Mouse (Mus musculus): Measurements from ENCODE around the gene Olfr1219. TPM values are rescaled to one million over a fixed set of nuclear protein-coding genes. Genes with fewer than 3 reads are reported as not detected.

The Olfr1219 gene
- polyA plus RNA-seq, 1 experiment from 2014 or later, result not detected

Other genes with a start within 250 kb of the Olfr1219 start
- not detected in 2 replicates for gene Olfr1204, start 234.2 kb downstream of the Olfr1219 start, polyA plus RNA-seq (2015; fragmentation: Nextera tagmentation; extraction: Ambion mirVana)
- gene Olfr1206, start 220.3 kb downstream of the Olfr1219 start, polyA plus RNA-seq (2015; fragmentation: Nextera tagmentation; extraction: Ambion mirVana), result not detected in 2 replicates
- gene Olfr1208, start 181.2 kb downstream of the Olfr1219 start, polyA plus RNA-seq (2015; fragmentation: Nextera tagmentation; extraction: Ambion mirVana), result not detected in 2 replicates
- gene Olfr1209, start 168.4 kb downstream of the Olfr1219 start, polyA plus RNA-seq (2015; fragmentation: Nextera tagmentation; extraction: Ambion mirVana), result not detected in 2 replicates
- not detected in 2 replicates for gene Olfr1211, start 145.4 kb downstream of the Olfr1219 start, polyA plus RNA-seq (2015; fragmentation: Nextera tagmentation; extraction: Ambion mirVana)
- gene Olfr1212, start 129.5 kb downstream of the Olfr1219 start, polyA plus RNA-seq (2015; fragmentation: Nextera tagmentation; extraction: Ambion mirVana), result not detected in 2 replicates
- gene Gm13762, start 103.2 kb downstream of the Olfr1219 start, polyA plus RNA-seq (2015; fragmentation: Nextera tagmentation; extraction: Ambion mirVana), result not detected in 2 replicates
- not detected in 2 replicates for gene Olfr1214, start 90.9 kb downstream of the Olfr1219 start, polyA plus RNA-seq (2015; fragmentation: Nextera tagmentation; extraction: Ambion mirVana)
- gene Olfr1215, start 76.5 kb downstream of the Olfr1219 start, polyA plus RNA-seq (2015; fragmentation: Nextera tagmentation; extraction: Ambion mirVana), result not detected in 2 replicates
- gene Olfr1216, start 65.2 kb downstream of the Olfr1219 start, polyA plus RNA-seq (2015; fragmentation: Nextera tagmentation; extraction: Ambion mirVana), result not detected in 2 replicates
- not detected in 2 replicates for gene Olfr1217, start 51.4 kb downstream of the Olfr1219 start, polyA plus RNA-seq (2015; fragmentation: Nextera tagmentation; extraction: Ambion mirVana)
- gene Olfr1218, start 22.3 kb downstream of the Olfr1219 start, polyA plus RNA-seq (2015; fragmentation: Nextera tagmentation; extraction: Ambion mirVana), result not detected in 2 replicates
- not detected in 2 replicates for gene Olfr1220, start 23.3 kb upstream of the Olfr1219 start, polyA plus RNA-seq (2015; fragmentation: Nextera tagmentation; extraction: Ambion mirVana)
- not detected in 2 replicates for gene Olfr1221, start 33.8 kb upstream of the Olfr1219 start, polyA plus RNA-seq (2015; fragmentation: Nextera tagmentation; extraction: Ambion mirVana)
- not detected in 2 replicates for gene Olfr1222, start 49.5 kb upstream of the Olfr1219 start, polyA plus RNA-seq (2015; fragmentation: Nextera tagmentation; extraction: Ambion mirVana)
- not detected in 2 replicates for gene Olfr1223, start 68.0 kb upstream of the Olfr1219 start, polyA plus RNA-seq (2015; fragmentation: Nextera tagmentation; extraction: Ambion mirVana)
- not detected in 2 replicates for gene Olfr1224-ps1, start 80.6 kb upstream of the Olfr1219 start, polyA plus RNA-seq (2015; fragmentation: Nextera tagmentation; extraction: Ambion mirVana)
- not detected in 2 replicates for gene Olfr1225, start 91.2 kb upstream of the Olfr1219 start, polyA plus RNA-seq (2015; fragmentation: Nextera tagmentation; extraction: Ambion mirVana)
- not detected in 2 replicates for gene Olfr1226, start 116.5 kb upstream of the Olfr1219 start, polyA plus RNA-seq (2015; fragmentation: Nextera tagmentation; extraction: Ambion mirVana)
- gene Olfr1228, start 170.5 kb upstream of the Olfr1219 start, polyA plus RNA-seq (2015; fragmentation: Nextera tagmentation; extraction: Ambion mirVana), result not detected in 2 replicates
- gene Olfr1229, start 204.5 kb upstream of the Olfr1219 start, polyA plus RNA-seq (2015; fragmentation: Nextera tagmentation; extraction: Ambion mirVana), result not detected in 2 replicates
- gene Olfr1230, start 213.8 kb upstream of the Olfr1219 start, polyA plus RNA-seq (2015; fragmentation: Nextera tagmentation; extraction: Ambion mirVana), result not detected in 2 replicates
- not detected in 2 replicates for gene Olfr1231, start 223.6 kb upstream of the Olfr1219 start, polyA plus RNA-seq (2015; fragmentation: Nextera tagmentation; extraction: Ambion mirVana)
- gene Olfr1232, start 246.2 kb upstream of the Olfr1219 start, polyA plus RNA-seq (2015; fragmentation: Nextera tagmentation; extraction: Ambion mirVana), result not detected in 2 replicates